Mouse (Mus musculus) lung, postnatal 0 days (tissue): ENCODE measurements around the gene Tmem274.

Experiments used
- CTCF ChIP-seq: IDR thresholded peaks from 2 replicates; pipeline ENCODE4 v1.5.1; 2016; ENCODE audit warnings: antibody characterized with exemption, mild to moderate bottlenecking
- EP300 ChIP-seq: IDR thresholded peaks from 2 replicates; pipeline ENCODE4 v1.6.1; 2016; ENCODE audit warnings: antibody characterized with exemption, mild to moderate bottlenecking, control low read depth

DNA sequence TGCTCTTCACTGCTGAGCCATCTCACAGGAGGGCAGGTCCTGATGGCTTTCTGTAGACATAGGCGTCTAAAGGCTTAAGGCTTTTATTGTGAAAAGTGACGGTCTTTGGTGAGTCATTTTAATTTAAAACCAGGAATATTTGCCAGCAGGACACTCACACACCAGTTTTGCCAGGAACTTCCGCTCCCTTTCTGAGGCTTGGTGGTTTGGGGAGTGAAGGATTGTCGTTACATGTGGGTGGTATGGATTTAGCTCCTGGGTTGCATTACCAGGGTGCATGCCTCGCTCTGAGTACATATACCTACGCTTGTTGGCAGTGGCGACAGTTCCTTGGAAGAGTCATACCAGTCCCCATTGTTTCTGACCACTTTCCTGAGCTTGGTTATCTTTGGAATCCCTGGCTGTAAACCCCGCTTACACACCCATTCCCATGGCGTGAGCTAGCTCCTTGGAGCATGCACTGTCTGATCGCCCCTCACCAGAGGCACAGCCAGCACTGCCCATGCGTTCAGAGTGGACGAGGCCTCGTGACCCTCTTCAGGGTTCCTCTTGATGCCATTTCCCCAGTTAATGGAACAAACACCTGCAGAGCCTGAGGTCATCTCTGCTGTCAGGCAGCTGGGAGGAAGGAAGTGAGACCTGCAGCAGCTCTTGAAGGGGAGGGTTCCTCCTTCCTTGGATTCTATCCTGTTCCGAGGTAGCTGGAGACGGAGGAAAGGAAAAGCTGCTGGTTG is 50.6 kb downstream of the Tmem274 start:
- TF ChIP-seq CTCF = no peak
- TF ChIP-seq EP300 = no peak
